Comparison of ENCODE assay signal across 7 mouse cellular contexts in the genomic region with DNA sequence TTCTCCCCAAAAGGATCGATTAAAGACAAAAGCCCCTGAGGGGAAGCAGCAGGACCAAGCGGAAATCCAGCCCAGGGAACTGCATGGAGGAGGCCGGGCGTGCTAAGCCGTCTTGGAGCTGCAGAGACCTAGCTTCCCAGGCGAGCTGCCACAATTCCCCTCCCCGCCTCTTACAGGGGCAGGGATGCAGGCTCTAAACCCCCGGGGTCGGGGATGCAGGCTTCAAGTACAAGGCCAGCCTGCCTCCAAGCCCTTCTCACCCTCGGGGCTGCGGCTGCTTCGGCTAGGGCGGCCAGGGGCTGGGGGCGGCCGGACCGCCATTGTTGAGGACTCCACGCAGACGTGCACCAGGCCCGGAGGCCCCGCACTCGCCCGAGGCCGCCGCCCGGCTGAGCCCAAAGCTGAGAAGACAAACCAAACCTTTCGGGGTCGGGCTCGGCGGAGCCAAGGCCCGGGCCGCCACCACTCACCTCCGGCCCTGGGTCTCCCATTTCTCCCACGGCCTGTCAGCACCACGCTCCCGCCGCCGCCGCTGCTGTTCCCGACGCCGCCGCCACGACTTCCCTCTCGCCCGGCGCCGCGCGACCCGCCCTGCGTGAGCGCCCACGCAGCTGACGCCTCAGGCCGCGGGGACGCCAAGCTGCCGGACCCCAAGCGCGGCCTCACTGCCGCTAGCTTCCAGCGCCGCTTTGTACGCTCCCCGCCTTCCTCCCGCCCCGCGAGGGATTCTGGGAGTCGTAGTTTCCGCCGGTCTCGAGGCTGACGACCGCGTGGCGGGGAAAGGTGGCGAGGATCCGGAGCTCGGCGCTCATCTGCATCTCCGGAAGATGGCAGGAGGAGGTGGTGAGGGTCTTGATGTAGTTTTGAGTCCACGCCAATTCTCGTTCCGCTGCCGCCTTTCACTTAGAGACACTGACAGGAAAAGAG. TPM values are rescaled to one million over a fixed set of nuclear protein-coding genes. Genes with fewer than 3 reads are reported as not detected.
A peak's percentile ranks its signal among the peaks of the same experiment; 100 is the strongest.
DNase-seq lines count a peak whose midpoint lies in the region; ATAC-seq and TF ChIP-seq lines count a peak whose summit lies in the region.

A gene (minus strand): TSS at position 728 of the 927 bp plus-strand sequence.

- H3K27me3 ChIP-seq in intestine, postnatal 0 days (replicated peaks; ENCODE audit: control insufficient read depth, insufficient read depth, low read length), result no peaks in the 10 kb centered on the region
- H3K27me3 ChIP-seq in midbrain, embryonic 12.5 days, result no peaks in the 10 kb centered on the region
- no peaks in the 10 kb centered on the region for H3K27me3 ChIP-seq in small intestine, adult 2 months (ENCODE audit: control insufficient read depth, insufficient read depth, low read length)

- WGBS in intestine, postnatal 0 days, result under 1% methylated on average over 83 of the region's 85 CpGs
- under 1% methylated on average over 73 of the region's 85 CpGs for WGBS in midbrain, embryonic 12.5 days
- WGBS in small intestine, adult 2 months, result under 1% methylated on average over 75 of the region's 85 CpGs

- H3K4me2 ChIP-seq in intestine, postnatal 0 days (replicated peaks; ENCODE audit: low read depth), result peak within 1 kb of the TSS; percentile 73
- H3K4me2 ChIP-seq in midbrain, embryonic 12.5 days (replicated peaks), result peak within 1 kb of the TSS; percentile 79

- H3K36me3 ChIP-seq in intestine, postnatal 0 days (ENCODE audit: control insufficient read depth, insufficient read depth), result peaks cover 9% of the 10 kb centered on the region; the same call in 1 of the 2 replicates
- H3K36me3 ChIP-seq in midbrain, embryonic 12.5 days, result peaks cover 34% of the 10 kb centered on the region
- H3K36me3 ChIP-seq in small intestine, adult 2 months (ENCODE audit: control insufficient read depth, insufficient read depth, low read length), result no peaks in the 10 kb centered on the region

- intact Hi-C loops in left cerebral cortex, postnatal 4 days (cut with DNase I), result no loop called here

- H3K4me3 ChIP-seq in intestine, postnatal 0 days (ENCODE audit: low read depth, low read length), result peak within 1 kb of the TSS; percentile 74
- peak within 1 kb of the TSS; percentile 94 for H3K4me3 ChIP-seq in midbrain, embryonic 12.5 days
- peak within 1 kb of the TSS; percentile 89 for H3K4me3 ChIP-seq in small intestine, adult 2 months (ENCODE audit: low read depth, low read length)

- ATAC-seq in intestine, postnatal 0 days, result peak; percentile 96
- ATAC-seq in midbrain, embryonic 12.5 days (ENCODE audit: low FRiP score, low read depth), result peak; percentile 93

- no peaks in the 10 kb centered on the region for H3K9me3 ChIP-seq in intestine, postnatal 0 days (ENCODE audit: control insufficient read depth)
- H3K9me3 ChIP-seq in midbrain, embryonic 12.5 days, result no peaks in the 10 kb centered on the region

- peak; percentile 44 for TF ChIP-seq CTCF in intestine, postnatal 0 days (IDR thresholded peaks at IDR 0.05; ENCODE audit: low read depth)
- no peak for TF ChIP-seq CTCF in small intestine, adult 2 months (IDR thresholded peaks at IDR 0.05; ENCODE audit: extremely low read depth, insufficient read length, insufficient replicate concordance, low read depth, low read length)

- DNase-seq in adrenal gland, adult 2 months, result peak; percentile 95
- DNase-seq in embryo, embryonic 11.5 days (ENCODE audit: low read depth, low spot score), result peak; percentile 89
- peak; percentile 88 to 93 for DNase-seq in gastrocnemius, postnatal 4 days (ENCODE audit: low spot score in 2 of 2)
- DNase-seq in left cerebral cortex, postnatal 4 days, result peak; percentile 96

- H3K4me1 ChIP-seq in intestine, postnatal 0 days (replicated peaks; ENCODE audit: control insufficient read depth, insufficient read depth, low read length), result 0 out of 2 replicates have a peak, but pooled peaks cover 12% of the 10 kb centered on the region
- H3K4me1 ChIP-seq in midbrain, embryonic 12.5 days, result peaks cover 15% of the 10 kb centered on the region
- H3K4me1 ChIP-seq in small intestine, adult 2 months (ENCODE audit: control insufficient read depth, insufficient read depth, insufficient read length, low read length), result no peaks in the 10 kb centered on the region; the same call in 1 of the 2 replicates

- H3K9ac ChIP-seq in intestine, postnatal 0 days (ENCODE audit: low read depth, low read length), result peak within 1 kb of the TSS; percentile 76
- H3K9ac ChIP-seq in midbrain, embryonic 12.5 days (replicated peaks), result peak within 1 kb of the TSS; percentile 97

- peak; percentile 64; the same call in 1 of the 2 replicates for TF ChIP-seq POLR2A in small intestine, adult 2 months (IDR thresholded peaks at IDR 0.05; ENCODE audit: low read depth, low read length)

- peak within 1 kb of the TSS; percentile 84 for H3K27ac ChIP-seq in intestine, postnatal 0 days (ENCODE audit: low read depth, low read length)
- peak within 1 kb of the TSS; percentile 95 for H3K27ac ChIP-seq in midbrain, embryonic 12.5 days (replicated peaks)
- H3K27ac ChIP-seq in small intestine, adult 2 months (ENCODE audit: insufficient read depth, low read depth, low read length), result 0 out of 2 replicates have a peak within 1 kb of the TSS, but pooled peaks have one; percentile 6

RNA-seq across cellular contexts. Expression of the gene that starts here (rescaled TPM):
- total RNA-seq in adrenal gland, adult 2 months (2021), result 10 to 100 TPM; 32.2 to 32.8 TPM
- polyA plus RNA-seq in adrenal gland, adult 2 months (2012; rRNA removed), result 4.6 and 6.4 TPM in 2 replicates
- 10 to 100 TPM; 31.7 to 33.2 TPM for total RNA-seq in gastrocnemius, postnatal 4 days (2021)
- 5.9 and 6.7 TPM in 2 replicates for polyA plus RNA-seq in intestine, postnatal 0 days (2015; fragmentation: Nextera tagmentation; extraction: Ambion mirVana)
- 10 to 100 TPM; 85.4 to 89.8 TPM for total RNA-seq in left cerebral cortex, postnatal 4 days (2021)
- 49.2 and 59.1 TPM in 2 replicates for polyA plus RNA-seq in midbrain, embryonic 12.5 days (2016; fragmentation: Nextera tagmentation; extraction: Ambion mirVana)
- 1.4 TPM in 2 replicates for polyA plus RNA-seq in small intestine, adult 2 months (2012; rRNA removed)

Comparison
In these comparisons a context has a peak if more than half of its experiments do, and no peak if none do; other contexts are left out.
1. Peak in every context shown above with its lines: DNase-seq, ATAC-seq, H3K4me3 ChIP-seq and H3K27ac ChIP-seq.
2. H3K27ac ChIP-seq: peak in every context shown above with its lines; median percentile 95 in midbrain, embryonic 12.5 days; 84 in intestine, postnatal 0 days; 6 in small intestine, adult 2 months.